Mouse (Mus musculus) ES-Bruce4 (cell line): ENCODE data around the gene Stox2. TPM values are rescaled to one million over a fixed set of nuclear protein-coding genes. Genes with fewer than 3 reads are reported as not detected.

Source experiments
- H3K27ac ChIP-seq: 2 replicates; pipeline ENCODE4 v1.5.1; 2012; ENCODE audit warnings: low read length, inconsistent platforms; ENCODE audit not compliant: insufficient read depth
- H3K27me3 ChIP-seq: 2 replicates; pipeline ENCODE4 v1.6.1; 2012; ENCODE audit warnings: mild to moderate bottlenecking, low read length, inconsistent platforms; ENCODE audit not compliant: control insufficient read depth, poor library complexity, insufficient read depth, severe bottlenecking
- H3K36me3 ChIP-seq: 2 replicates; pipeline ENCODE4 v1.6.1; 2012; ENCODE audit warnings: inconsistent platforms, mild to moderate bottlenecking, low read length, moderate library complexity; ENCODE audit not compliant: control insufficient read depth, poor library complexity, insufficient read depth, severe bottlenecking
- H3K4me1 ChIP-seq: one replicate; pipeline ENCODE4 v1.8.1; 2011; ENCODE audit warnings: low read length; ENCODE audit not compliant: control insufficient read depth, insufficient read depth
- H3K4me3 ChIP-seq: 2 replicates; pipeline ENCODE4 v1.5.1; 2011; ENCODE audit warnings: low read depth, mild to moderate bottlenecking, low read length
- H3K9ac ChIP-seq: 2 replicates; pipeline ENCODE4 v1.6.1; 2012; ENCODE audit warnings: low read depth, mild to moderate bottlenecking, inconsistent platforms; ENCODE audit not compliant: poor library complexity, severe bottlenecking
- H3K9me3 ChIP-seq: replicated peaks from 2 replicates; pipeline ENCODE4 v1.6.1; 2012; ENCODE audit warnings: mild to moderate bottlenecking, low read length, inconsistent platforms; ENCODE audit not compliant: control insufficient read depth, poor library complexity, insufficient read depth, severe bottlenecking
- CTCF ChIP-seq: IDR thresholded peaks from one replicate; pipeline ENCODE4 v1.8.1; 2011; ENCODE audit warnings: low read depth, low read length
- EP300 ChIP-seq: IDR thresholded peaks from 2 replicates; pipeline ENCODE4 v1.6.1; 2011; ENCODE audit warnings: low read depth, low read length; ENCODE audit not compliant: insufficient read depth
- POLR2A ChIP-seq: IDR thresholded peaks from one replicate; pipeline ENCODE4 v1.8.1; 2011; ENCODE audit warnings: low read length; ENCODE audit not compliant: insufficient read depth
- polyA plus RNA-seq: library from polyadenylated mRNA; stranded (reverse); fragments of >200 nt; gene quantifications from 2 replicates; pipeline ENCODE4 v1.2.4, GENCODE M21; 2011; ENCODE audit warnings: low read depth; ENCODE audit not compliant: missing spikeins, insufficient read depth, insufficient read length

The Stox2 gene
- polyA plus RNA-seq, 1 experiment, result 5.1 TPM

GRCm38 (mm10) chr8:47384151-47384550, 62.0 kb downstream of the Stox2 start:
- peaks cover 2% of the 10 kb centered on the region for H3K4me1 ChIP-seq
- no peak overlapping the region for H3K4me3 ChIP-seq
- H3K9me3 ChIP-seq, result no peaks in the 10 kb centered on the region
- no peak overlapping the region for H3K9ac ChIP-seq
- no peak overlapping the region for H3K27ac ChIP-seq
- H3K36me3 ChIP-seq, result no peaks in the 10 kb centered on the region
- H3K27me3 ChIP-seq, result no peaks in the 10 kb centered on the region
- no peak for TF ChIP-seq CTCF
- no peak for TF ChIP-seq POLR2A
- no peak for TF ChIP-seq EP300

GRCm38 (mm10) chr8:47383632-47384031, 62.5 kb downstream of the Stox2 start:
- H3K9me3 ChIP-seq, result no peaks in the 10 kb centered on the region
- TF ChIP-seq EP300 (no peak), CTCF (no peak), POLR2A (no peak)

GRCm38 (mm10) chr8:47381216-47381615, 64.9 kb downstream of the Stox2 start:
- Histone ChIP-seq H3K36me3 (no peaks in the 10 kb centered on the region), H3K27me3 (no peaks in the 10 kb centered on the region), H3K4me1 (no peaks in the 10 kb centered on the region), H3K9ac (no peak overlapping the region), H3K4me3 (no peak overlapping the region), H3K27ac (no peak overlapping the region), H3K9me3 (no peaks in the 10 kb centered on the region)
- TF ChIP-seq EP300 (no peak), POLR2A (no peak), CTCF (no peak)

More at GRCm38 (mm10) chr8:47383632-47384031, 62.5 kb downstream of the Stox2 start:
- Histone ChIP-seq H3K4me3 (no peak overlapping the region), H3K27me3 (no peaks in the 10 kb centered on the region), H3K9ac (no peak overlapping the region), H3K36me3 (no peaks in the 10 kb centered on the region), H3K4me1 (peaks cover 2% of the 10 kb centered on the region), H3K27ac (no peak overlapping the region)

- Histone ChIP-seq H3K9ac (no peak overlapping the region), H3K27ac (no peak overlapping the region), H3K36me3 (no peaks in the 10 kb centered on the region), H3K9me3 (no peaks in the 10 kb centered on the region), H3K4me3 (no peak overlapping the region), H3K4me1 (no peaks in the 10 kb centered on the region), H3K27me3 (no peaks in the 10 kb centered on the region)
- TF ChIP-seq POLR2A (no peak), CTCF (no peak), EP300 (no peak)
Observed at GRCm38 (mm10) chr8:47380725-47381124, 65.4 kb downstream of the Stox2 start.

GRCm38 (mm10) chr8:47380075-47380474, 66.1 kb downstream of the Stox2 start:
- Histone ChIP-seq H3K27me3 (no peaks in the 10 kb centered on the region), H3K4me3 (no peak overlapping the region), H3K9me3 (no peaks in the 10 kb centered on the region), H3K9ac (no peak overlapping the region), H3K4me1 (no peaks in the 10 kb centered on the region), H3K27ac (no peak overlapping the region), H3K36me3 (no peaks in the 10 kb centered on the region)
- no peak for TF ChIP-seq CTCF
- no peak for TF ChIP-seq POLR2A
- TF ChIP-seq EP300, result no peak

- no peaks in the 10 kb centered on the region for H3K4me1 ChIP-seq
- no peaks in the 10 kb centered on the region for H3K9me3 ChIP-seq
- no peak overlapping the region for H3K4me3 ChIP-seq
- no peaks in the 10 kb centered on the region for H3K36me3 ChIP-seq
- H3K27ac ChIP-seq, result no peak overlapping the region
- H3K9ac ChIP-seq, result no peak overlapping the region
- TF ChIP-seq POLR2A, result no peak
- TF ChIP-seq EP300, result no peak
- TF ChIP-seq CTCF, result no peak
- H3K27me3 ChIP-seq, result no peaks in the 10 kb centered on the region
Observed at GRCm38 (mm10) chr8:47376651-47377050, 69.5 kb downstream of the Stox2 start.
